Mouse (Mus musculus): Measurements from ENCODE around the gene Prune1. TPM values are rescaled to one million over a fixed set of nuclear protein-coding genes. Genes with fewer than 3 reads are reported as not detected.

Prune1 gene
- polyA plus RNA-seq, 1 experiment from 2014 or later, result 26.8 TPM

- DNase-seq (ENCODE audit: low spot score) (peak; percentile 76), ATAC-seq (ENCODE audit: insufficient number of reproducible peaks, low FRiP score, low TSS enrichment, low read depth) (no peak)
- Histone ChIP-seq H3K4me1 (ENCODE audit: control insufficient read depth, insufficient read depth, low read length) (peaks cover 6% of the 10 kb centered on the region), H3K36me3 (ENCODE audit: control insufficient read depth, insufficient read depth, low read length) (no peaks in the 10 kb centered on the region), H3K27ac (replicated peaks; ENCODE audit: low read depth, low read length) (no peak overlapping the region), H3K9ac (ENCODE audit: low read length) (no peak overlapping the region), H3K9me3 (ENCODE audit: control insufficient read depth, low read length) (no peaks in the 10 kb centered on the region), H3K4me3 (ENCODE audit: low read depth, low read length) (no peak overlapping the region), H3K4me2 (ENCODE audit: low read depth, severe bottlenecking) (no peak overlapping the region), H3K27me3 (ENCODE audit: control insufficient read depth, insufficient read depth, low read length) (no peaks in the 10 kb centered on the region)
- WGBS, result 65% methylated on average over 9 of the region's 9 CpGs
These were observed 29.3 kb upstream of the Prune1 start for GRCm38 (mm10) chr3:95310968-95311882.

DNA sequence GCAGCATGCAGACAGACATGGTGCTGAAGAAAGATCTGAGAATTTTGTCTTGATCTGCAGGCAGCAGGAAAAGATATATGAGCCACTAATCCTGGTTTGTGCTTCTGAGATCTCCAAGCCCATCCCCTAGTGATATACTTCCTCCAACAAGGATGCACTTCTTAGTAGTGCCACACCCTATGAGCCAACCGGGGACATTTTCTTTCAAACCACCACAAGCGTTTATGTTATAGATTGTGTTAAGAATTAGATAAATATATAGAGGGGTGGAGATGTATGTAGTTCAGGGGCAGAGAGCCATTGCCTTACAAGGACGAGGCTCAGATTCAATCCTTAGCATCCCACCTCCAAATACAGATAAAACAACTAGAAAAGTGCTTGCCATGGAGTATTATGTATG is 28.6 kb upstream of the Prune1 start:
- Histone ChIP-seq H3K4me3 (ENCODE audit: low read depth, low read length) (no peak overlapping the region), H3K27me3 (ENCODE audit: control insufficient read depth, insufficient read depth, low read length) (no peaks in the 10 kb centered on the region), H3K27ac (replicated peaks; ENCODE audit: low read depth, low read length) (no peak overlapping the region), H3K9ac (ENCODE audit: low read length) (no peak overlapping the region), H3K4me1 (ENCODE audit: control insufficient read depth, insufficient read depth, low read length) (0 out of 2 replicates have a peak, but pooled peaks cover 2% of the 10 kb centered on the region), H3K4me2 (ENCODE audit: low read depth, severe bottlenecking) (no peak overlapping the region), H3K36me3 (ENCODE audit: control insufficient read depth, insufficient read depth, low read length) (no peaks in the 10 kb centered on the region), H3K9me3 (ENCODE audit: control insufficient read depth, low read length) (no peaks in the 10 kb centered on the region)
- DNase-seq (ENCODE audit: low spot score), result no peak
- WGBS, result 74% methylated on average over 3 of the region's 3 CpGs
- ATAC-seq (ENCODE audit: insufficient number of reproducible peaks, low FRiP score, low TSS enrichment, low read depth), result no peak

GRCm38 (mm10) chr3:95307100-95307499 is 25.2 kb upstream of the Prune1 start, which contains the start of gene Anxa9:
Anxa9 (minus strand) TSS chr3:95307176.
- H3K4me1 ChIP-seq (ENCODE audit: control insufficient read depth, insufficient read depth, low read length), result no peaks in the 10 kb centered on the region
- no peak within 1 kb of the TSS for H3K27ac ChIP-seq (replicated peaks; ENCODE audit: low read depth, low read length)
- ATAC-seq (ENCODE audit: insufficient number of reproducible peaks, low FRiP score, low TSS enrichment, low read depth), result 0 out of 2 replicates have a peak, but pooled peaks have one; percentile 36
- H3K27me3 ChIP-seq (ENCODE audit: control insufficient read depth, insufficient read depth, low read length), result no peaks in the 10 kb centered on the region
- H3K36me3 ChIP-seq (ENCODE audit: control insufficient read depth, insufficient read depth, low read length), result no peaks in the 10 kb centered on the region
- 66% methylated on average over 7 of the region's 7 CpGs for WGBS
- no peak within 1 kb of the TSS for H3K4me3 ChIP-seq (ENCODE audit: low read depth, low read length)
- no peaks in the 10 kb centered on the region for H3K9me3 ChIP-seq (ENCODE audit: control insufficient read depth, low read length)
- H3K9ac ChIP-seq (ENCODE audit: low read length), result no peak within 1 kb of the TSS
- no peak for DNase-seq (ENCODE audit: low spot score)
- H3K4me2 ChIP-seq (ENCODE audit: low read depth, severe bottlenecking), result no peak within 1 kb of the TSS

- WGBS, result 82% methylated on average over 4 of the region's 4 CpGs
These were observed 24.4 kb upstream of the Prune1 start for GRCm38 (mm10) chr3:95306244-95306643.

GRCm38 (mm10) chr3:95301204-95301796 is 19.4 kb upstream of the Prune1 start:
- no peaks in the 10 kb centered on the region for H3K4me1 ChIP-seq (ENCODE audit: control insufficient read depth, insufficient read depth, low read length)
- H3K27me3 ChIP-seq (ENCODE audit: control insufficient read depth, insufficient read depth, low read length), result no peaks in the 10 kb centered on the region
- no peak for ATAC-seq (ENCODE audit: insufficient number of reproducible peaks, low FRiP score, low TSS enrichment, low read depth)
- H3K36me3 ChIP-seq (ENCODE audit: control insufficient read depth, insufficient read depth, low read length), result no peaks in the 10 kb centered on the region
- no peak overlapping the region for H3K4me2 ChIP-seq (ENCODE audit: low read depth, severe bottlenecking)
- 85% methylated on average over 3 of the region's 3 CpGs for WGBS
- DNase-seq (ENCODE audit: low spot score), result no peak
- H3K9ac ChIP-seq (ENCODE audit: low read length), result no peak overlapping the region
- H3K4me3 ChIP-seq (ENCODE audit: low read depth, low read length), result no peak overlapping the region
- H3K27ac ChIP-seq (replicated peaks; ENCODE audit: low read depth, low read length), result no peak overlapping the region
- H3K9me3 ChIP-seq (ENCODE audit: control insufficient read depth, low read length), result no peaks in the 10 kb centered on the region

More at GRCm38 (mm10) chr3:95306244-95306643, 24.4 kb upstream of the Prune1 start:
- H3K27ac ChIP-seq (replicated peaks; ENCODE audit: low read depth, low read length), result no peak overlapping the region
- no peaks in the 10 kb centered on the region for H3K9me3 ChIP-seq (ENCODE audit: control insufficient read depth, low read length)
- DNase-seq (ENCODE audit: low spot score), result no peak
- ATAC-seq (ENCODE audit: insufficient number of reproducible peaks, low FRiP score, low TSS enrichment, low read depth), result no peak
- H3K9ac ChIP-seq (ENCODE audit: low read length), result no peak overlapping the region
- no peaks in the 10 kb centered on the region for H3K27me3 ChIP-seq (ENCODE audit: control insufficient read depth, insufficient read depth, low read length)
- no peak overlapping the region for H3K4me2 ChIP-seq (ENCODE audit: low read depth, severe bottlenecking)
- no peak overlapping the region for H3K4me3 ChIP-seq (ENCODE audit: low read depth, low read length)
- no peaks in the 10 kb centered on the region for H3K4me1 ChIP-seq (ENCODE audit: control insufficient read depth, insufficient read depth, low read length)
- no peaks in the 10 kb centered on the region for H3K36me3 ChIP-seq (ENCODE audit: control insufficient read depth, insufficient read depth, low read length)

DNA sequence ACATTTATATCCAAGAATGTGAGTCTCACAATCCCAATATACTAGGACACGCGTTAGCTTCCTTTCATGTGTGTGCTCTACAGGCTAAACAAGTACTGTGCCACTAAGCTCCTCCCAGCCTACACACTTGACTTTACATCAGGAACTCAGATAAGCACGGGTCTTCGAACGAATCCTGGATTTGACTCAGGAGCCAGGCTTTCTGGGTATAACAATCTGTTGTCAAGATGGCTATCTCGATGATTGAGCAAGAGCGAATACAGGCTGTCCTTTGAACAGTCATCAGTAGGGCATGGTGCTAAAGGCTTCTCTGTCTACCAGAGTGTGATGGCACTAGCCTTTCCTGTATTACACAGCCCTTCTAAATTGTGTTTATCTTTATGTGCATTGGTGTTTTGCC is 16.1 kb upstream of the Prune1 start:
- WGBS, result 83% methylated on average over 7 of the region's 7 CpGs
- Histone ChIP-seq H3K27me3 (ENCODE audit: control insufficient read depth, insufficient read depth, low read length) (no peaks in the 10 kb centered on the region), H3K27ac (replicated peaks; ENCODE audit: low read depth, low read length) (no peak overlapping the region), H3K36me3 (ENCODE audit: control insufficient read depth, insufficient read depth, low read length) (no peaks in the 10 kb centered on the region), H3K9me3 (ENCODE audit: control insufficient read depth, low read length) (no peaks in the 10 kb centered on the region), H3K4me2 (ENCODE audit: low read depth, severe bottlenecking) (no peak overlapping the region), H3K4me1 (ENCODE audit: control insufficient read depth, insufficient read depth, low read length) (no peaks in the 10 kb centered on the region; the same call in 1 of the 2 replicates), H3K9ac (ENCODE audit: low read length) (no peak overlapping the region), H3K4me3 (ENCODE audit: low read depth, low read length) (no peak overlapping the region)
- ATAC-seq (ENCODE audit: insufficient number of reproducible peaks, low FRiP score, low TSS enrichment, low read depth) (no peak), DNase-seq (ENCODE audit: low spot score) (no peak)

GRCm38 (mm10) chr3:95296103-95296469 is 14.2 kb upstream of the Prune1 start:
- H3K36me3 ChIP-seq (ENCODE audit: control insufficient read depth, insufficient read depth, low read length), result no peaks in the 10 kb centered on the region
- DNase-seq (ENCODE audit: low spot score) (peak; percentile 72), ATAC-seq (ENCODE audit: insufficient number of reproducible peaks, low FRiP score, low TSS enrichment, low read depth) (no peak)
- no peaks in the 10 kb centered on the region; the same call in 1 of the 2 replicates for H3K4me1 ChIP-seq (ENCODE audit: control insufficient read depth, insufficient read depth, low read length)
- H3K4me3 ChIP-seq (ENCODE audit: low read depth, low read length), result no peak overlapping the region
- no peaks in the 10 kb centered on the region for H3K27me3 ChIP-seq (ENCODE audit: control insufficient read depth, insufficient read depth, low read length)
- WGBS, result 6% methylated on average over 5 of the region's 5 CpGs
- no peak overlapping the region for H3K9ac ChIP-seq (ENCODE audit: low read length)
- H3K9me3 ChIP-seq (ENCODE audit: control insufficient read depth, low read length), result no peaks in the 10 kb centered on the region
- H3K27ac ChIP-seq (replicated peaks; ENCODE audit: low read depth, low read length), result no peak overlapping the region
- H3K4me2 ChIP-seq (ENCODE audit: low read depth, severe bottlenecking), result no peak overlapping the region

GRCm38 (mm10) chr3:95295321-95296102 is 13.6 kb upstream of the Prune1 start:
- H3K4me1 ChIP-seq (ENCODE audit: control insufficient read depth, insufficient read depth, low read length), result no peaks in the 10 kb centered on the region; the same call in 1 of the 2 replicates
- no peaks in the 10 kb centered on the region for H3K9me3 ChIP-seq (ENCODE audit: control insufficient read depth, low read length)
- no peak overlapping the region for H3K9ac ChIP-seq (ENCODE audit: low read length)
- no peak overlapping the region for H3K4me2 ChIP-seq (ENCODE audit: low read depth, severe bottlenecking)
- H3K36me3 ChIP-seq (ENCODE audit: control insufficient read depth, insufficient read depth, low read length), result no peaks in the 10 kb centered on the region
- no peak overlapping the region for H3K27ac ChIP-seq (replicated peaks; ENCODE audit: low read depth, low read length)
- ATAC-seq (ENCODE audit: insufficient number of reproducible peaks, low FRiP score, low TSS enrichment, low read depth) (0 out of 2 replicates have a peak, but pooled peaks have one; percentile 28), DNase-seq (ENCODE audit: low spot score) (no peak)
- H3K27me3 ChIP-seq (ENCODE audit: control insufficient read depth, insufficient read depth, low read length), result no peaks in the 10 kb centered on the region
- WGBS, result 76% methylated on average over 11 of the region's 11 CpGs
- H3K4me3 ChIP-seq (ENCODE audit: low read depth, low read length), result no peak overlapping the region

Data from limb, embryonic 11.5 days (tissue).